14 mouse cellular contexts compared by ENCODE assay signal in genomic region chr6:82237834-82238233, GRCm38 (mm10).
DNase-seq lines count a peak whose midpoint lies in the region; ATAC-seq and TF ChIP-seq lines count a peak whose summit lies in the region.
"Had no signal": no experiment of that assay in that cellular context is flagged by ENCODE, and none has a peak within 500 bp of the region (broad histone marks: within the 10 kb centered on the region; RNA-seq: fewer than 3 reads in every experiment).

No protein-coding gene starts in this region.

- H3K36me3 ChIP-seq in forebrain, embryonic 16.5 days (ENCODE audit: control insufficient read depth, insufficient read depth) = no peaks in the 10 kb centered on the region
- no peaks in the 10 kb centered on the region for H3K36me3 ChIP-seq in forebrain, embryonic 15.5 days
- H3K36me3 ChIP-seq in limb, embryonic 13.5 days = no peaks in the 10 kb centered on the region
- no peaks in the 10 kb centered on the region for H3K36me3 ChIP-seq in liver, postnatal 0 days (replicated peaks; ENCODE audit: insufficient read depth, low read length)
- H3K36me3 ChIP-seq: lung, embryonic 15.5 days; midbrain, embryonic 10.5 days; neural tube, embryonic 13.5 days had no signal

- H3K4me2 ChIP-seq in forebrain, embryonic 16.5 days (ENCODE audit: low read length) = no peak overlapping the region
- no peak overlapping the region for H3K4me2 ChIP-seq in forebrain, embryonic 15.5 days (replicated peaks)
- H3K4me2 ChIP-seq in limb, embryonic 13.5 days (replicated peaks) = no peak overlapping the region
- no peak overlapping the region for H3K4me2 ChIP-seq in liver, postnatal 0 days (ENCODE audit: low read depth, low read length)
- H3K4me2 ChIP-seq: lung, embryonic 15.5 days; neural tube, embryonic 13.5 days had no signal

- 0 out of 2 replicates have a peak, but pooled peaks cover 5% of the 10 kb centered on the region for H3K4me1 ChIP-seq in forebrain, embryonic 16.5 days (replicated peaks; ENCODE audit: control insufficient read depth, insufficient read depth, low read length)
- 0 out of 2 replicates have a peak, but pooled peaks cover 7% of the 10 kb centered on the region for H3K4me1 ChIP-seq in forebrain, embryonic 15.5 days
- peaks cover 8% of the 10 kb centered on the region for H3K4me1 ChIP-seq in cerebellum, adult 2 months (ENCODE audit: control insufficient read depth, insufficient read depth, low read length)
- peaks cover 9% of the 10 kb centered on the region for H3K4me1 ChIP-seq in limb, embryonic 13.5 days
- H3K4me1 ChIP-seq in liver, postnatal 0 days (ENCODE audit: insufficient read depth) = no peaks in the 10 kb centered on the region
- H3K4me1 ChIP-seq: lung, embryonic 15.5 days had no signal

- no peak overlapping the region for H3K9ac ChIP-seq in forebrain, embryonic 16.5 days (replicated peaks; ENCODE audit: low read depth, low read length)
- H3K9ac ChIP-seq in forebrain, embryonic 15.5 days (replicated peaks) = no peak overlapping the region
- no peak overlapping the region for H3K9ac ChIP-seq in limb, embryonic 13.5 days
- no peak overlapping the region for H3K9ac ChIP-seq in liver, postnatal 0 days (replicated peaks)
- H3K9ac ChIP-seq: lung, embryonic 15.5 days; neural tube, embryonic 13.5 days had no signal

- H3K4me3 ChIP-seq in forebrain, embryonic 16.5 days (replicated peaks; ENCODE audit: low read length) = no peak overlapping the region
- H3K4me3 ChIP-seq in forebrain, embryonic 15.5 days = no peak overlapping the region
- H3K4me3 ChIP-seq in cerebellum, adult 2 months (replicated peaks; ENCODE audit: insufficient read depth, low read depth, low read length) = no peak overlapping the region
- H3K4me3 ChIP-seq in limb, embryonic 13.5 days = no peak overlapping the region
- H3K4me3 ChIP-seq in liver, postnatal 0 days (ENCODE audit: low read depth, low read length) = no peak overlapping the region
- H3K4me3 ChIP-seq: erythroblast, embryonic 14.5 days; heart, adult 2 months; lung, embryonic 15.5 days; midbrain, embryonic 10.5 days; neural tube, embryonic 13.5 days had no signal

- TF ChIP-seq EP300 in liver, postnatal 0 days (IDR thresholded peaks at IDR 0.05; ENCODE audit: low read depth) = no peak

- H3K9me3 ChIP-seq in forebrain, embryonic 16.5 days (ENCODE audit: control insufficient read depth, low read length) = no peaks in the 10 kb centered on the region
- no peaks in the 10 kb centered on the region for H3K9me3 ChIP-seq in forebrain, embryonic 15.5 days
- no peaks in the 10 kb centered on the region for H3K9me3 ChIP-seq in limb, embryonic 13.5 days
- no peaks in the 10 kb centered on the region for H3K9me3 ChIP-seq in liver, postnatal 0 days (ENCODE audit: low read length)
- H3K9me3 ChIP-seq: lung, embryonic 15.5 days; midbrain, embryonic 10.5 days; neural tube, embryonic 13.5 days had no signal

- no peak overlapping the region for H3K27ac ChIP-seq in forebrain, embryonic 16.5 days (ENCODE audit: low read length)
- H3K27ac ChIP-seq in forebrain, embryonic 15.5 days (replicated peaks) = no peak overlapping the region
- no peak overlapping the region for H3K27ac ChIP-seq in cerebellum, adult 2 months (ENCODE audit: insufficient read depth, low read length)
- no peak overlapping the region for H3K27ac ChIP-seq in limb, embryonic 13.5 days
- H3K27ac ChIP-seq in liver, postnatal 0 days (ENCODE audit: low read depth) = no peak overlapping the region
- H3K27ac ChIP-seq: heart, adult 2 months; lung, embryonic 15.5 days; midbrain, embryonic 10.5 days; neural tube, embryonic 13.5 days had no signal

- WGBS in forebrain, embryonic 16.5 days = 22% methylated on average over 5 of the region's 5 CpGs
- 18% methylated on average over 5 of the region's 5 CpGs for WGBS in forebrain, embryonic 15.5 days
- whole genome bisulfite sequencing in cerebellum, adult 2 months = 19% methylated on average over 5 of the region's 5 CpGs
- 22% methylated on average over 5 of the region's 5 CpGs for WGBS in limb, embryonic 13.5 days
- WGBS in liver, postnatal 0 days (ENCODE audit: insufficient replicate concordance) = 34% methylated on average over 5 of the region's 5 CpGs

- no peaks in the 10 kb centered on the region for H3K27me3 ChIP-seq in forebrain, embryonic 16.5 days (replicated peaks; ENCODE audit: control insufficient read depth, insufficient read depth, low read length)
- no peaks in the 10 kb centered on the region for H3K27me3 ChIP-seq in forebrain, embryonic 15.5 days
- no peaks in the 10 kb centered on the region for H3K27me3 ChIP-seq in cerebellum, adult 2 months (ENCODE audit: control insufficient read depth, insufficient read depth, low read length)
- peaks cover 3% of the 10 kb centered on the region; the same call in 1 of the 2 replicates for H3K27me3 ChIP-seq in limb, embryonic 13.5 days
- no peaks in the 10 kb centered on the region for H3K27me3 ChIP-seq in liver, postnatal 0 days (ENCODE audit: insufficient read depth, low read length)
- H3K27me3 ChIP-seq: lung, embryonic 15.5 days; neural tube, embryonic 13.5 days had no signal

- ATAC-seq in forebrain, embryonic 16.5 days = peak; percentile 50; the same call in 1 of the 2 replicates
- ATAC-seq in forebrain, embryonic 15.5 days (replicated peaks) = no peak; the same call in 1 of the 2 replicates
- peak; percentile 51; the same call in 1 of the 2 replicates for ATAC-seq in limb, embryonic 13.5 days (ENCODE audit: low FRiP score, low read depth)
- no peak for ATAC-seq in liver, postnatal 0 days

- DNase-seq in cerebellum, adult 2 months = peak; percentile 43 to 59
- peak; percentile 50 to 62 for DNase-seq in layer of hippocampus, adult 18-20 months (ENCODE audit: low spot score in 2 of 2)
- DNase-seq in adipocyte (ENCODE audit: low spot score) = no peak
- no peak for DNase-seq in liver, postnatal 0 days
- DNase-seq in heart, adult 8-10 months (ENCODE audit: low spot score) = no peak
- DNase-seq: heart, adult 2 months; kidney, adult 8-10 months had no signal

- TF ChIP-seq POLR2A in cerebellum, adult 2 months (IDR thresholded peaks at IDR 0.05; ENCODE audit: borderline replicate concordance, insufficient read depth, low read length) = no peak

- TF ChIP-seq CTCF in cerebellum, adult 2 months (IDR thresholded peaks at IDR 0.05; ENCODE audit: borderline replicate concordance, insufficient read depth, low read depth, low read length) = no peak
- no peak for TF ChIP-seq CTCF in liver, postnatal 0 days (IDR thresholded peaks at IDR 0.05; ENCODE audit: low read depth)

Comparison
In these comparisons a context has a peak if more than half of its experiments do, and no peak if none do; other contexts are left out.
1. ATAC-seq: peak in forebrain, embryonic 16.5 days (single experiment) and limb, embryonic 13.5 days (single experiment); none in forebrain, embryonic 15.5 days (single experiment) and liver, postnatal 0 days (single experiment).
2. DNase-seq: peak in cerebellum, adult 2 months (2 of 2) and layer of hippocampus, adult 18-20 months (2 of 2); none in adipocyte (single experiment), liver, postnatal 0 days (single experiment) and heart, adult 8-10 months (single experiment).